Mouse (Mus musculus) cerebellum, adult 2 months (tissue): Measurements from ENCODE around the gene Gm3642. TPM values are rescaled to one million over a fixed set of nuclear protein-coding genes. Genes with fewer than 3 reads are reported as not detected.
"Not testable (repeated sequence)": the region's sequence is repeated elsewhere in the genome, so short reads cannot be mapped to it uniquely, and the experiment has no call there.

Experiments
- DNase-seq, 2 experiments: peaks; one replicate each; pipeline ENCODE4 v3.0.0; 2021
- H3K27ac ChIP-seq: fragments of 200-500 bp; 2 replicates; pipeline ENCODE4 v1.5.1; 2012; ENCODE audit warnings: low read length, control low read depth, inconsistent platforms; ENCODE audit not compliant: insufficient read depth
- H3K27me3 ChIP-seq: fragments of 200-500 bp; 2 replicates; pipeline ENCODE4 v1.6.1; 2012; ENCODE audit warnings: inconsistent platforms, mild to moderate bottlenecking, low read length, moderate library complexity; ENCODE audit not compliant: control insufficient read depth, insufficient read depth
- H3K4me1 ChIP-seq: fragments of 200-500 bp; 2 replicates; pipeline ENCODE4 v1.6.1; 2011; ENCODE audit warnings: low read length; ENCODE audit not compliant: control insufficient read depth, insufficient read depth
- H3K4me3 ChIP-seq: fragments of 200-500 bp; replicated peaks from 2 replicates; pipeline ENCODE3; 2011; ENCODE audit warnings: mild to moderate bottlenecking, low read depth, low read length, control low read depth; ENCODE audit not compliant: insufficient read depth
- WGBS: fragments of 180-500 bp; shearing (Covaris S2); methylation state at CpG from one replicate; pipeline ENCODE4 v1.1.7; 2018; 5-methylcytosine and 5-hydroxymethylcytosine counted together
- polyA plus RNA-seq: library from polyadenylated mRNA; depleted of rRNA; stranded (reverse); fragments of >200 nt; gene quantifications from 2 replicates; pipeline ENCODE4 v1.2.3, GENCODE M21; 2012; rRNA removed

The Gm3642 gene
- not detected in 2 replicates for polyA plus RNA-seq

DNA sequence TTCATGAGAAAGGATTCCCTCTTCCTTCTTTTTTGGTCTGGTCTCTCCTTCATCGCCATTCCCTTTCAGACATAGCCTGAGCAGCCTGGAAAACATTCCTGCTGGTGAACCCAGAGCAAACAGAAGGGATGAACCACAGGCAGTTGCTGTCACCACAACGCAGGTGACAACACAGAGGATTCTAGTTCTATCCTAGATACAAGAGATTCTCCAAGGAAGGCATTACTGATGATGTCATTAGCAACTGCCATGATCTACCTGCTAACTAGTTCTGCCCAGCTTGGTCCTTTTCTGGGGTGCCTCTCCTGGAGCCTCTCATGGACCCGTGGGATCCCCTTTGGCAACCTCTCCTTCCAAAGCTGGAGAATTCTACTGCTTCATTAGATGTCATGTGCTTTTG, at the start of gene Gm3642:
Gene Gm3642 (minus strand): TSS at position 101 of the 400 bp plus-strand sequence.
- H3K27me3 ChIP-seq, H3K4me1 ChIP-seq, DNase-seq, H3K27ac ChIP-seq, H3K4me3 ChIP-seq: not testable (repeated sequence)
- no CpG with 5 or more reads among the region's 3 CpGs for WGBS

DNA sequence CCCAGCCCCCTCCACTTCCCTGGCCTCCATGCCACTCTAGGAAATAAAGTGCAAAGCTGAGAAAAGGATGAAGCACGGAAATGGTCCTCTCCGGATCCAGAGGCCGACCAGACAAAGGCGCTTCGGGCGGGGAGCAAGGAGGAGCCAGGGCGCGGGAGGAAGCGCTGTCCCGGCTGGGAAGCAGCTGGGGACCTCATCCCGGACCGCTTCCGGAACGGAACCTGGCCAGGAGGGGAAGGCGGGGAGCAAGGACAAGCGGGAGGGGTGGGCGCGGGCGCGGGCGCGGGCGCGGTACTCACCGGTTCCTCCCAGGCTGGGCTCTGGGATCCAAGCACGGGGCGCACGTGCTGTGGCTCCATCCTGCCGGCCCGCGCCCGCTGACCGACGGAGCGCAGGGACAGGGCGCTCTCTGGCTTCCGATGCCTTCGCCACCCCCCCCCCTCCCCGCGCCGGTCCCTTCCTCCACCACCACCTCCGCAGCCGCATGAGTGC, 49.5 kb upstream of the Gm3642 start, which contains the start of gene Gm3667:
Gene Gm3667 (minus strand): TSS at position 442 of the 492 bp plus-strand sequence.
- not testable (repeated sequence) for DNase-seq, H3K4me3 ChIP-seq, H3K4me1 ChIP-seq, H3K27ac ChIP-seq, H3K27me3 ChIP-seq
- WGBS: 0% methylated on average over 26 of the region's 43 CpGs

DNA sequence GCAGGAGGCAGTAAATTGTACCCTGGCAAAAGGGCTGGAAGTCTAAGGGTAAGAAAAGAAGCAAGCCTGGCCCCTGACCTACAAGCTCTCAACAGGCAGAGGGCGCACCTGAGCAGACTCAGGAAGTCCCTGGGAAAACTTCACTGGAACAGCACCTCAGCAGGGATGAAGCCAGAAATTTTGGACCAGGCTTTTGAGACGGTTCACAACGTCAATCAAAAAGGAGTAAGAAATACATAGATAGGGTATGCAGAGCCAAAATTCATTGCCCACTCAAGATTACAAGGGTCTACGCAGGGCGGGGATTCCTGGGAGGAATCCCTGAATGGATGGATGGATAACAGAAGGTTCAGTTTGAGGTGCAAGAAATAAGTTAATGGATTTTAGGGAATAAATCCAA, 48.7 kb upstream of the Gm3642 start:
- not testable (repeated sequence) for H3K4me1 ChIP-seq, H3K27ac ChIP-seq, H3K4me3 ChIP-seq, H3K27me3 ChIP-seq
- WGBS: 7% methylated on average over 5 of the region's 5 CpGs
- DNase-seq: peak; percentile 8 to 28

DNA sequence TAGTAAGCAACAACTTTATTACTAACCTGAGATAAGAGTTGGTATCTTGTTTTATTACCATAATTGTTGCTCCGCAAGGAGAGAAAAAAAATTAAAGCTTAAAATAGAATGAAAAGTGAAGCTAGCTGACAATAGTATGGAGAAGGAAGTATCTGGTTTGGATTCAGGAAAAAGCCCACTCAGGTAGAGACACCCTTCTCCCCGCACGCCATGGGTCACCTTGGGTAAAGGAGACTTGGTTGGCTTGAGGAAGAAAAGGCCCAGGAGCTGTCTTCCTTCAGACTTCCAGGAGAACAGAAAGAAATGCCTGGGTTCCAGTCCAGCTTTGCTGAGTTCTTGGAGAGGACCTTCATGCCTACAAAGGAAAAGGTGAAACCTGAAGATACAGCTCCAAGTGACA, 16.8 kb downstream of the Gm3642 start:
- H3K27me3 ChIP-seq, H3K4me3 ChIP-seq, H3K27ac ChIP-seq, DNase-seq, H3K4me1 ChIP-seq: not testable (repeated sequence)
- WGBS: 93% methylated on average over 3 of the region's 3 CpGs

Other genes starting within 250 kb of the Gm3642 start
- gene Gm3629, start 249.7 kb downstream of the Gm3642 start, polyA plus RNA-seq: 0.25 and 0.47 TPM in 2 replicates
- 0.90 and 1.1 TPM in 2 replicates for gene Gm3460, start 217.9 kb downstream of the Gm3642 start, polyA plus RNA-seq
- not detected in 2 replicates for gene Gm10251, start 156.1 kb downstream of the Gm3642 start, polyA plus RNA-seq
- not detected in 2 replicates for gene Gm8050, start 120.1 kb downstream of the Gm3642 start, polyA plus RNA-seq
- 6.8 and 7.3 TPM in 2 replicates for gene Gm3636, start 98.0 kb downstream of the Gm3642 start, polyA plus RNA-seq
- not detected in 2 replicates for gene Gm8362, start 65.9 kb downstream of the Gm3642 start, polyA plus RNA-seq
- gene Gm3667, start 49.7 kb upstream of the Gm3642 start, polyA plus RNA-seq: 2.2 and 3.0 TPM in 2 replicates
- gene Gm6356, start 133.5 kb upstream of the Gm3642 start, polyA plus RNA-seq: not detected in 2 replicates
- 0.67 and 0.88 TPM in 2 replicates for gene Gm10406, start 187.1 kb upstream of the Gm3642 start, polyA plus RNA-seq
- not detected in 2 replicates for gene Gm3685, start 204.7 kb upstream of the Gm3642 start, polyA plus RNA-seq